Mouse (Mus musculus) midbrain, embryonic 12.5 days (tissue): ENCODE data around the gene Gm20388. TPM values are rescaled to one million over a fixed set of nuclear protein-coding genes. Genes with fewer than 3 reads are reported as not detected.

Experiments used
- ATAC-seq: fragments of 200-750 bp; cut with Nextera tagmentation; 2 replicates; pipeline ENCODE4 v1.8.0; 2017; ENCODE audit warnings: low read depth, moderate TSS enrichment, moderate library complexity; ENCODE audit not compliant: low FRiP score
- H3K27ac ChIP-seq: fragments of 300-500 bp; sonication (generic); replicated peaks from 2 replicates; pipeline ENCODE4 v1.5.1; 2016; ENCODE audit warnings: mild to moderate bottlenecking
- H3K27me3 ChIP-seq: fragments of 300-500 bp; sonication (generic); 2 replicates; pipeline ENCODE4 v1.6.1; 2016; ENCODE audit warnings: mild to moderate bottlenecking
- H3K36me3 ChIP-seq: fragments of 300-500 bp; sonication (generic); 2 replicates; pipeline ENCODE4 v1.6.1; 2016
- H3K4me1 ChIP-seq: fragments of 300-500 bp; sonication (generic); 2 replicates; pipeline ENCODE4 v1.6.1; 2016
- H3K4me2 ChIP-seq: fragments of 300-500 bp; sonication (generic); replicated peaks from 2 replicates; pipeline ENCODE4 v1.6.1; 2016; ENCODE audit warnings: mild to moderate bottlenecking, moderate library complexity
- H3K4me3 ChIP-seq: fragments of 300-500 bp; sonication (generic); 2 replicates; pipeline ENCODE4 v1.5.1; 2016; ENCODE audit warnings: mild to moderate bottlenecking
- H3K9ac ChIP-seq: fragments of 300-500 bp; sonication (generic); replicated peaks from 2 replicates; pipeline ENCODE4 v1.6.1; 2016; ENCODE audit warnings: mild to moderate bottlenecking, moderate library complexity
- H3K9me3 ChIP-seq: fragments of 300-500 bp; sonication (generic); 2 replicates; pipeline ENCODE4 v1.6.1; 2016; ENCODE audit warnings: mild to moderate bottlenecking
- WGBS: fragments of 180-500 bp; shearing (Covaris S2); methylation state at CpG from one replicate; pipeline ENCODE4 v1.1.7; 2016; 5-methylcytosine and 5-hydroxymethylcytosine counted together
- polyA plus RNA-seq: library from polyadenylated mRNA; unstranded; fragments of >200 nt; fragmentation: Nextera tagmentation; extraction: Ambion mirVana; gene quantifications from 2 replicates; pipeline ENCODE4 v1.2.1, GENCODE M21; 2016

Gm20388 gene
- polyA plus RNA-seq, 1 experiment from 2014 or later = not detected

GRCm38 (mm10) chr8:123912265-123912664 lies 4001.6 kb downstream of the Gm20388 start:
- ATAC-seq = no peak
- H3K9me3 ChIP-seq = no peaks in the 10 kb centered on the region
- no peak overlapping the region for H3K4me3 ChIP-seq
- no peaks in the 10 kb centered on the region for H3K27me3 ChIP-seq
- peaks cover 89% of the 10 kb centered on the region for H3K36me3 ChIP-seq
- no peaks in the 10 kb centered on the region for H3K4me1 ChIP-seq
- H3K27ac ChIP-seq = no peak overlapping the region
- 91% methylated on average over 4 of the region's 4 CpGs for WGBS
- H3K9ac ChIP-seq = no peak overlapping the region
- H3K4me2 ChIP-seq = no peak overlapping the region

GRCm38 (mm10) chr8:123914635-123915034 lies 4004.0 kb downstream of the Gm20388 start:
- Histone ChIP-seq H3K4me3 (no peak overlapping the region), H3K36me3 (peaks cover 94% of the 10 kb centered on the region), H3K4me1 (no peaks in the 10 kb centered on the region), H3K9ac (no peak overlapping the region), H3K9me3 (no peaks in the 10 kb centered on the region), H3K27me3 (no peaks in the 10 kb centered on the region), H3K4me2 (no peak overlapping the region), H3K27ac (no peak overlapping the region)
- 97% methylated on average over 3 of the region's 3 CpGs for WGBS
- no peak for ATAC-seq

GRCm38 (mm10) chr8:123924719-123925118 lies 4014.1 kb downstream of the Gm20388 start:
- Histone ChIP-seq H3K27me3 (no peaks in the 10 kb centered on the region), H3K9ac (no peak overlapping the region), H3K9me3 (no peaks in the 10 kb centered on the region), H3K4me2 (no peak overlapping the region), H3K27ac (no peak overlapping the region), H3K4me1 (no peaks in the 10 kb centered on the region), H3K4me3 (no peak overlapping the region), H3K36me3 (peaks cover 88% of the 10 kb centered on the region)
- WGBS = 22% methylated on average over 2 of the region's 2 CpGs
- ATAC-seq = peak; percentile 66; the same call in 1 of the 2 replicates

- WGBS = 91% methylated on average over 3 of the region's 3 CpGs
- H3K36me3 ChIP-seq = peaks cover 88% of the 10 kb centered on the region
Measured at GRCm38 (mm10) chr8:123925671-123926070, 4015.0 kb downstream of the Gm20388 start.

GRCm38 (mm10) chr8:123929026-123929425 lies 4018.4 kb downstream of the Gm20388 start:
- no peak overlapping the region for H3K9ac ChIP-seq
- WGBS = 95% methylated on average over 7 of the region's 7 CpGs
- no peaks in the 10 kb centered on the region for H3K27me3 ChIP-seq
- no peak overlapping the region for H3K4me2 ChIP-seq
- H3K27ac ChIP-seq = no peak overlapping the region
- peaks cover 81% of the 10 kb centered on the region for H3K36me3 ChIP-seq
- H3K9me3 ChIP-seq = no peaks in the 10 kb centered on the region
- H3K4me1 ChIP-seq = no peaks in the 10 kb centered on the region
- H3K4me3 ChIP-seq = no peak overlapping the region
- ATAC-seq = no peak

More at GRCm38 (mm10) chr8:123925671-123926070, 4015.0 kb downstream of the Gm20388 start:
- no peak overlapping the region for H3K4me2 ChIP-seq
- H3K4me1 ChIP-seq = no peaks in the 10 kb centered on the region
- no peak overlapping the region for H3K4me3 ChIP-seq
- no peak overlapping the region for H3K9ac ChIP-seq
- no peak overlapping the region for H3K27ac ChIP-seq
- no peaks in the 10 kb centered on the region for H3K27me3 ChIP-seq
- ATAC-seq = no peak
- no peaks in the 10 kb centered on the region for H3K9me3 ChIP-seq

- no peaks in the 10 kb centered on the region for H3K9me3 ChIP-seq
- peak within 1 kb of the TSS; percentile 71 for H3K27ac ChIP-seq
- H3K4me2 ChIP-seq = peak within 1 kb of the TSS; percentile 99
- peak within 1 kb of the TSS; percentile 90 for H3K4me3 ChIP-seq
- peak within 1 kb of the TSS; percentile 87 for H3K9ac ChIP-seq
- WGBS = under 1% methylated on average over 77 of the region's 77 CpGs
- peaks cover 32% of the 10 kb centered on the region for H3K36me3 ChIP-seq
- H3K27me3 ChIP-seq = no peaks in the 10 kb centered on the region
- H3K4me1 ChIP-seq = peaks cover 15% of the 10 kb centered on the region
- ATAC-seq = peak; percentile 85
Measured at GRCm38 (mm10) chr8:123948942-123949685, 4038.5 kb downstream of the Gm20388 start, which contains the start of gene Nup133. Nup133 (minus strand) TSS chr8:123949265.

- peaks cover 15% of the 10 kb centered on the region for H3K4me1 ChIP-seq
- H3K9ac ChIP-seq = peak overlapping the region; percentile 87
- no peaks in the 10 kb centered on the region for H3K27me3 ChIP-seq
- peak; percentile 36; the same call in 1 of the 2 replicates for ATAC-seq
- peak overlapping the region; percentile 71 for H3K27ac ChIP-seq
- H3K4me3 ChIP-seq = peak overlapping the region; percentile 90
- H3K9me3 ChIP-seq = no peaks in the 10 kb centered on the region
- whole genome bisulfite sequencing = 4% methylated on average over 10 of the region's 10 CpGs
- H3K4me2 ChIP-seq = peak overlapping the region; percentile 99
- H3K36me3 ChIP-seq = peaks cover 34% of the 10 kb centered on the region
Measured at GRCm38 (mm10) chr8:123949686-123949986, 4039.0 kb downstream of the Gm20388 start.

GRCm38 (mm10) chr8:123950077-123950802 lies 4039.6 kb downstream of the Gm20388 start:
- Histone ChIP-seq H3K36me3 (peaks cover 35% of the 10 kb centered on the region), H3K27me3 (no peaks in the 10 kb centered on the region), H3K9me3 (no peaks in the 10 kb centered on the region), H3K4me1 (peaks cover 15% of the 10 kb centered on the region), H3K4me3 (peak overlapping the region; percentile 90), H3K4me2 (peak overlapping the region; percentile 99), H3K27ac (peak overlapping the region; percentile 71; the same call in 1 of the 2 replicates), H3K9ac (peak overlapping the region; percentile 87)
- ATAC-seq = no peak
- WGBS = 34% methylated on average over 10 of the region's 10 CpGs

GRCm38 (mm10) chr8:123953686-123954085 lies 4043.0 kb downstream of the Gm20388 start:
- 88% methylated on average over 8 of the region's 8 CpGs for WGBS
- Histone ChIP-seq H3K27me3 (no peaks in the 10 kb centered on the region), H3K36me3 (peaks cover 40% of the 10 kb centered on the region), H3K9ac (no peak overlapping the region), H3K4me2 (no peak overlapping the region), H3K4me3 (no peak overlapping the region), H3K4me1 (peaks cover 9% of the 10 kb centered on the region), H3K9me3 (no peaks in the 10 kb centered on the region), H3K27ac (no peak overlapping the region)
- no peak for ATAC-seq

GRCm38 (mm10) chr8:123954246-123954645 lies 4043.6 kb downstream of the Gm20388 start:
- Histone ChIP-seq H3K4me2 (no peak overlapping the region), H3K27me3 (no peaks in the 10 kb centered on the region), H3K9me3 (no peaks in the 10 kb centered on the region), H3K27ac (no peak overlapping the region), H3K9ac (no peak overlapping the region), H3K4me1 (peaks cover 9% of the 10 kb centered on the region), H3K4me3 (no peak overlapping the region), H3K36me3 (peaks cover 42% of the 10 kb centered on the region)
- WGBS = 94% methylated on average over 8 of the region's 8 CpGs
- no peak for ATAC-seq

GRCm38 (mm10) chr8:123958130-123958529 lies 4047.5 kb downstream of the Gm20388 start:
- H3K4me2 ChIP-seq = no peak overlapping the region
- H3K27me3 ChIP-seq = no peaks in the 10 kb centered on the region
- no peak overlapping the region for H3K27ac ChIP-seq
- H3K9me3 ChIP-seq = no peaks in the 10 kb centered on the region
- no peak overlapping the region for H3K9ac ChIP-seq
- H3K4me3 ChIP-seq = no peak overlapping the region
- peaks cover 53% of the 10 kb centered on the region for H3K36me3 ChIP-seq
- no peak for ATAC-seq
- 73% methylated on average over 17 of the region's 17 CpGs for WGBS
- no peaks in the 10 kb centered on the region for H3K4me1 ChIP-seq

GRCm38 (mm10) chr8:123959473-123959872 lies 4048.8 kb downstream of the Gm20388 start:
- Histone ChIP-seq H3K27ac (no peak overlapping the region), H3K4me3 (no peak overlapping the region), H3K27me3 (no peaks in the 10 kb centered on the region), H3K4me2 (no peak overlapping the region), H3K4me1 (no peaks in the 10 kb centered on the region), H3K9ac (no peak overlapping the region), H3K9me3 (no peaks in the 10 kb centered on the region), H3K36me3 (peaks cover 42% of the 10 kb centered on the region)
- 89% methylated on average over 6 of the region's 6 CpGs for WGBS
- ATAC-seq = no peak
